11 mouse cellular contexts compared by ENCODE assay signal in genomic region chr6:146331017-146331669, GRCm38 (mm10).
DNase-seq lines count a peak whose midpoint lies in the region; ATAC-seq and TF ChIP-seq lines count a peak whose summit lies in the region.
"Had no signal": no experiment of that assay in that cellular context is flagged by ENCODE, and none has a peak within 500 bp of the region (broad histone marks: within the 10 kb centered on the region; RNA-seq: fewer than 3 reads in every experiment).

No protein-coding gene starts in this region.

- no peaks in the 10 kb centered on the region for H3K27me3 ChIP-seq in hindbrain, embryonic 15.5 days
- H3K27me3 ChIP-seq in hindbrain, embryonic 11.5 days (ENCODE audit: control insufficient read depth, insufficient read depth, low read length) = no peaks in the 10 kb centered on the region
- H3K27me3 ChIP-seq in heart, postnatal 0 days (ENCODE audit: control insufficient read depth, insufficient read depth, low read length) = no peaks in the 10 kb centered on the region
- H3K27me3 ChIP-seq: CH12.LX; heart, embryonic 13.5 days; liver, embryonic 15.5 days had no signal

- no peak for DNase-seq in hindbrain, embryonic 11.5 days (ENCODE audit: low spot score)
- DNase-seq in retina, embryonic 14.5 days (ENCODE audit: low spot score) = peak; percentile 23
- no peak for DNase-seq in retina, postnatal 1 day
- DNase-seq in heart, postnatal 0 days (ENCODE audit: low spot score) = peak; percentile 39
- no peak for DNase-seq in urinary bladder, postnatal 10 days (ENCODE audit: low spot score)
- DNase-seq in testis, postnatal 14 days (ENCODE audit: low spot score) = no peak
- DNase-seq in frontal cortex, postnatal 14 days (ENCODE audit: low spot score in 2 of 2) = no peak

- no peak overlapping the region for H3K27ac ChIP-seq in hindbrain, embryonic 15.5 days (replicated peaks)
- H3K27ac ChIP-seq in hindbrain, embryonic 11.5 days (ENCODE audit: low read depth, low read length) = no peak overlapping the region
- H3K27ac ChIP-seq in heart, postnatal 0 days (ENCODE audit: low read depth) = peak overlapping the region; percentile 13; the same call in 1 of the 2 replicates
- H3K27ac ChIP-seq: heart, embryonic 13.5 days; liver, embryonic 15.5 days had no signal

- WGBS in hindbrain, embryonic 15.5 days = 68% methylated on average over 6 of the region's 6 CpGs
- 77% methylated on average over 6 of the region's 6 CpGs for WGBS in hindbrain, embryonic 11.5 days
- 36% methylated on average over 6 of the region's 6 CpGs for WGBS in heart, postnatal 0 days

- no peak for TF ChIP-seq EP300 in heart, postnatal 0 days (IDR thresholded peaks at IDR 0.05; ENCODE audit: low read depth)

- H3K9ac ChIP-seq in hindbrain, embryonic 15.5 days = no peak overlapping the region
- H3K9ac ChIP-seq in hindbrain, embryonic 11.5 days (ENCODE audit: low read depth, low read length) = no peak overlapping the region
- H3K9ac ChIP-seq in heart, postnatal 0 days (replicated peaks; ENCODE audit: low read depth, low read length) = no peak overlapping the region
- H3K9ac ChIP-seq: heart, embryonic 13.5 days; liver, embryonic 15.5 days had no signal

- ATAC-seq in hindbrain, embryonic 15.5 days (ENCODE audit: low FRiP score, low read depth) = 0 out of 2 replicates have a peak, but pooled peaks have one; percentile 19
- ATAC-seq in hindbrain, embryonic 11.5 days (ENCODE audit: low FRiP score) = no peak
- ATAC-seq in heart, postnatal 0 days (ENCODE audit: insufficient read depth, low read depth) = peak; percentile 74; the same call in 1 of the 2 replicates

- no peaks in the 10 kb centered on the region for H3K4me1 ChIP-seq in hindbrain, embryonic 15.5 days (replicated peaks)
- no peaks in the 10 kb centered on the region for H3K4me1 ChIP-seq in hindbrain, embryonic 11.5 days (replicated peaks; ENCODE audit: control insufficient read depth, insufficient read depth, low read length)
- H3K4me1 ChIP-seq in heart, postnatal 0 days (ENCODE audit: control insufficient read depth, insufficient read depth) = peaks cover 8% of the 10 kb centered on the region; the same call in 1 of the 2 replicates
- H3K4me1 ChIP-seq: liver, embryonic 15.5 days had no signal

- no peak overlapping the region for H3K4me2 ChIP-seq in hindbrain, embryonic 15.5 days
- no peak overlapping the region for H3K4me2 ChIP-seq in hindbrain, embryonic 11.5 days (replicated peaks; ENCODE audit: low read depth, low read length)
- H3K4me2 ChIP-seq in heart, postnatal 0 days (ENCODE audit: low read depth, low read length) = no peak overlapping the region
- H3K4me2 ChIP-seq: heart, embryonic 13.5 days; liver, embryonic 15.5 days had no signal

- H3K4me3 ChIP-seq in hindbrain, embryonic 15.5 days = no peak overlapping the region
- no peak overlapping the region for H3K4me3 ChIP-seq in hindbrain, embryonic 11.5 days (ENCODE audit: low read depth, low read length)
- no peak overlapping the region for H3K4me3 ChIP-seq in heart, postnatal 0 days (ENCODE audit: low read depth, low read length)
- H3K4me3 ChIP-seq: heart, embryonic 13.5 days; liver, embryonic 15.5 days had no signal

- H3K9me3 ChIP-seq in hindbrain, embryonic 15.5 days = no peaks in the 10 kb centered on the region
- H3K9me3 ChIP-seq in hindbrain, embryonic 11.5 days (ENCODE audit: control insufficient read depth, low read length) = no peaks in the 10 kb centered on the region
- no peaks in the 10 kb centered on the region for H3K9me3 ChIP-seq in heart, postnatal 0 days (replicated peaks; ENCODE audit: control insufficient read depth, low read length)
- H3K9me3 ChIP-seq: heart, embryonic 13.5 days; liver, embryonic 15.5 days had no signal

- TF ChIP-seq CTCF in heart, postnatal 0 days (IDR thresholded peaks at IDR 0.05; ENCODE audit: low read depth) = no peak

- no peaks in the 10 kb centered on the region for H3K36me3 ChIP-seq in hindbrain, embryonic 15.5 days
- H3K36me3 ChIP-seq in hindbrain, embryonic 11.5 days (ENCODE audit: control insufficient read depth, insufficient read depth, low read length) = no peaks in the 10 kb centered on the region
- peaks cover 51% of the 10 kb centered on the region for H3K36me3 ChIP-seq in heart, postnatal 0 days (replicated peaks; ENCODE audit: control insufficient read depth, insufficient read depth, low read length)

Comparison
In these comparisons a context has a peak if more than half of its experiments do, and no peak if none do; other contexts are left out.
1. DNase-seq: peak in retina, embryonic 14.5 days (single experiment) and heart, postnatal 0 days (single experiment); none in hindbrain, embryonic 11.5 days (single experiment), retina, postnatal 1 day (single experiment), urinary bladder, postnatal 10 days (single experiment), testis, postnatal 14 days (single experiment) and frontal cortex, postnatal 14 days (0 of 2).